Mouse (Mus musculus) neural tube, embryonic 14.5 days (tissue): ENCODE data around the gene Arpc5l. TPM values are rescaled to one million over a fixed set of nuclear protein-coding genes. Genes with fewer than 3 reads are reported as not detected.
A peak's percentile ranks its signal among the peaks of the same experiment; 100 is the strongest.

Experiments
- ATAC-seq: fragments of 200-750 bp; cut with Nextera tagmentation; 2 replicates; pipeline ENCODE4 v1.8.0; 2017; ENCODE audit warnings: low read depth, mild to moderate bottlenecking, moderate TSS enrichment, moderate library complexity
- H3K27ac ChIP-seq: fragments of 300-500 bp; sonication (generic); 2 replicates; pipeline ENCODE4 v1.5.1; 2014; ENCODE audit warnings: low read depth, mild to moderate bottlenecking, control low read depth, low read length, moderate library complexity, mixed read lengths
- H3K27me3 ChIP-seq: fragments of 300-500 bp; sonication (generic); 2 replicates; pipeline ENCODE4 v1.6.1; 2014; ENCODE audit warnings: low read length; ENCODE audit not compliant: control insufficient read depth, insufficient read depth
- H3K36me3 ChIP-seq: fragments of 300-500 bp; sonication (generic); 2 replicates; pipeline ENCODE4 v1.6.1; 2014; ENCODE audit warnings: low read length, mixed read lengths; ENCODE audit not compliant: control insufficient read depth, insufficient read depth
- H3K4me1 ChIP-seq: fragments of 300-500 bp; sonication (generic); 2 replicates; pipeline ENCODE4 v1.6.1; 2014; ENCODE audit warnings: low read length; ENCODE audit not compliant: control insufficient read depth, insufficient read depth
- H3K4me2 ChIP-seq: fragments of 300-500 bp; sonication (generic); 2 replicates; pipeline ENCODE4 v1.6.1; 2014; ENCODE audit warnings: mild to moderate bottlenecking, low read depth, low read length, control low read depth
- H3K4me3 ChIP-seq: fragments of 300-500 bp; sonication (generic); 2 replicates; pipeline ENCODE4 v1.5.1; 2014; ENCODE audit warnings: low read depth, low read length, control low read depth, mixed read lengths
- H3K9ac ChIP-seq: fragments of 300-500 bp; sonication (generic); replicated peaks from 2 replicates; pipeline ENCODE4 v1.6.1; 2014; ENCODE audit warnings: low read depth, mild to moderate bottlenecking, control low read depth, low read length, mixed read lengths
- H3K9me3 ChIP-seq: fragments of 300-500 bp; sonication (generic); 2 replicates; pipeline ENCODE4 v1.6.1; 2016; ENCODE audit warnings: low read length; ENCODE audit not compliant: control insufficient read depth
- WGBS: fragments of 180-500 bp; shearing (Covaris S2); extraction: QIAGEN DNeasy Blood & Tissue Kit; methylation state at CpG from one replicate; pipeline ENCODE4 v1.1.7; 2014; 5-methylcytosine and 5-hydroxymethylcytosine counted together
- polyA plus RNA-seq: library from polyadenylated mRNA; unstranded; fragments of >200 nt; fragmentation: Nextera tagmentation; extraction: Ambion mirVana; gene quantifications from 2 replicates; pipeline ENCODE4 v1.2.1, GENCODE M21; 2014

Gene Arpc5l
- polyA plus RNA-seq, 1 experiment from 2014 or later, result 145 TPM

- Histone ChIP-seq H3K27me3 (no peaks in the 10 kb centered on the region), H3K4me2 (no peak overlapping the region), H3K4me1 (no peaks in the 10 kb centered on the region), H3K4me3 (no peak overlapping the region), H3K27ac (no peak overlapping the region), H3K9me3 (no peaks in the 10 kb centered on the region), H3K36me3 (no peaks in the 10 kb centered on the region), H3K9ac (no peak overlapping the region)
- WGBS, result 80% methylated on average over 3 of the region's 3 CpGs
- no peak for ATAC-seq
These were observed 30.0 kb upstream of the Arpc5l start for GRCm38 (mm10) chr2:38975181-38975580.

- no peak for ATAC-seq
- Histone ChIP-seq H3K4me1 (no peaks in the 10 kb centered on the region), H3K27me3 (no peaks in the 10 kb centered on the region), H3K4me3 (no peak overlapping the region), H3K9me3 (no peaks in the 10 kb centered on the region), H3K27ac (no peak overlapping the region), H3K4me2 (no peak overlapping the region), H3K9ac (no peak overlapping the region), H3K36me3 (no peaks in the 10 kb centered on the region)
- 83% methylated on average over 21 of the region's 21 CpGs for WGBS
These were observed 29.0 kb upstream of the Arpc5l start for GRCm38 (mm10) chr2:38975941-38976805.

GRCm38 (mm10) chr2:38977837-38978236, 27.3 kb upstream of the Arpc5l start:
- WGBS, result 64% methylated on average over 4 of the region's 4 CpGs
- no peaks in the 10 kb centered on the region for H3K9me3 ChIP-seq
- ATAC-seq, result peak; percentile 28; the same call in 1 of the 2 replicates
- no peak overlapping the region for H3K4me2 ChIP-seq
- no peaks in the 10 kb centered on the region for H3K36me3 ChIP-seq
- no peaks in the 10 kb centered on the region for H3K27me3 ChIP-seq
- no peaks in the 10 kb centered on the region for H3K4me1 ChIP-seq
- no peak overlapping the region for H3K27ac ChIP-seq
- H3K4me3 ChIP-seq, result no peak overlapping the region
- H3K9ac ChIP-seq, result no peak overlapping the region

GRCm38 (mm10) chr2:38983456-38983855, 21.7 kb upstream of the Arpc5l start:
- no peak for ATAC-seq
- Histone ChIP-seq H3K9ac (no peak overlapping the region), H3K36me3 (no peaks in the 10 kb centered on the region), H3K4me1 (no peaks in the 10 kb centered on the region), H3K4me3 (no peak overlapping the region), H3K9me3 (no peaks in the 10 kb centered on the region), H3K27ac (no peak overlapping the region), H3K4me2 (no peak overlapping the region), H3K27me3 (no peaks in the 10 kb centered on the region)
- 91% methylated on average over 2 of the region's 2 CpGs for WGBS

GRCm38 (mm10) chr2:38986580-38986979, 18.6 kb upstream of the Arpc5l start:
- 87% methylated on average over 3 of the region's 3 CpGs for whole genome bisulfite sequencing
- no peak for ATAC-seq
- Histone ChIP-seq H3K36me3 (no peaks in the 10 kb centered on the region), H3K27me3 (no peaks in the 10 kb centered on the region), H3K9ac (no peak overlapping the region), H3K27ac (no peak overlapping the region), H3K4me2 (no peak overlapping the region), H3K9me3 (no peaks in the 10 kb centered on the region), H3K4me3 (no peak overlapping the region), H3K4me1 (no peaks in the 10 kb centered on the region)

GRCm38 (mm10) chr2:38987371-38987770, 17.8 kb upstream of the Arpc5l start:
- no peak for ATAC-seq
- no peak overlapping the region for H3K4me3 ChIP-seq
- no peaks in the 10 kb centered on the region for H3K27me3 ChIP-seq
- H3K4me1 ChIP-seq, result no peaks in the 10 kb centered on the region
- no peak overlapping the region for H3K27ac ChIP-seq
- H3K4me2 ChIP-seq, result no peak overlapping the region
- no peaks in the 10 kb centered on the region for H3K9me3 ChIP-seq
- WGBS, result 73% methylated on average over 1 of the region's 1 CpGs
- H3K36me3 ChIP-seq, result no peaks in the 10 kb centered on the region
- no peak overlapping the region for H3K9ac ChIP-seq

- H3K4me2 ChIP-seq, result no peak overlapping the region
- ATAC-seq, result no peak
- WGBS, result 84% methylated on average over 6 of the region's 6 CpGs
- H3K9me3 ChIP-seq, result no peaks in the 10 kb centered on the region
- no peaks in the 10 kb centered on the region for H3K36me3 ChIP-seq
- no peak overlapping the region for H3K27ac ChIP-seq
- H3K4me3 ChIP-seq, result no peak overlapping the region
- H3K4me1 ChIP-seq, result no peaks in the 10 kb centered on the region
- H3K27me3 ChIP-seq, result no peaks in the 10 kb centered on the region
- H3K9ac ChIP-seq, result no peak overlapping the region
These were observed 17.2 kb upstream of the Arpc5l start for GRCm38 (mm10) chr2:38987803-38988510.

- Histone ChIP-seq H3K9me3 (no peaks in the 10 kb centered on the region), H3K36me3 (no peaks in the 10 kb centered on the region), H3K4me3 (no peak overlapping the region), H3K4me2 (no peak overlapping the region), H3K27me3 (no peaks in the 10 kb centered on the region), H3K9ac (no peak overlapping the region), H3K27ac (no peak overlapping the region), H3K4me1 (no peaks in the 10 kb centered on the region)
- no peak for ATAC-seq
- WGBS, result 92% methylated on average over 2 of the region's 2 CpGs
These were observed 16.2 kb upstream of the Arpc5l start for GRCm38 (mm10) chr2:38988929-38989328.

- Histone ChIP-seq H3K9me3 (no peaks in the 10 kb centered on the region), H3K27ac (no peak overlapping the region), H3K9ac (no peak overlapping the region), H3K4me1 (no peaks in the 10 kb centered on the region), H3K4me3 (no peak overlapping the region), H3K4me2 (no peak overlapping the region), H3K27me3 (no peaks in the 10 kb centered on the region), H3K36me3 (no peaks in the 10 kb centered on the region)
- WGBS, result 77% methylated on average over 4 of the region's 4 CpGs
- no peak for ATAC-seq
These were observed 13.1 kb upstream of the Arpc5l start for GRCm38 (mm10) chr2:38992004-38992403.
